Mouse (Mus musculus): Measurements from ENCODE around the gene Efna5.
A peak's percentile ranks its signal among the peaks of the same experiment; 100 is the strongest.

Gene Efna5

DNA sequence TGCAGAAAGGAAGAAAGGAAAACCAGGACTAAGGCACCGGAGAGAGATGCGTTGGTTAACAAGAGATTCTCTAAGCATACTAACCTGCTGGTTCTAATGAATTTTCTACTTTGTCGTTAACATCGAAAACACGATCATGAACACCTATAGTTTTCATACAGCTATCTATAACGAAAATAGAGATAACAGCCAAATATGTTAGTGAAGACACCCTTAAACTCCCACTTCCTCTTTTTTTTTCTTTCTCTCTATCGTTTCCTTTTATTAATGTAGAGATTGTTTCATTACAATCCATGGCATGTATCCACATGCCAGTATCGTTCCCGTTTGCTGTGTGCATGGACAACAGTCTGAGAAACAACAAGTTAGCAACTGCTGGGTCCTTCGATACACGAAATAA lies 267.9 kb downstream of the Efna5 start:
- DNase-seq (ENCODE audit: low read depth, low spot score), result no peak

DNA sequence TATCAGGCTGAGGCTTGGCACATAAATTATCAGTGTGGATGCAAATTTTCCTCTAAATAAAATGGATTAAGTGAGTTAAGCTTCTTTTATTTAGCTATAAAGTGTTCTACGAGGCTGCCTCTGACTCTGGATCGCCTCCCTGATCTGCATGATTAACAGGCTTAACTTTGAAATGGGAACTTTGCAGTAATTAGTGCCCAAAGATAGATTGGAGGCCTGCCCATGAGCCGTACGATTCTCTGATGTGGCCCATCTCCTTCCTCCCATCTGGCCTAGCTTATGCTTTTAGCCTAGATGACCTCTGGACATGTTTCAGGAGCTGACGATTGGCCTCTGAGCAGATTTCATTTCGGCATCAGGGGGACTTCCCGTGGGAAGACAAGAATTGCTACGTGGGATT lies 273.0 kb downstream of the Efna5 start:
- peak; percentile 22 for DNase-seq (ENCODE audit: low read depth, low spot score)

DNA sequence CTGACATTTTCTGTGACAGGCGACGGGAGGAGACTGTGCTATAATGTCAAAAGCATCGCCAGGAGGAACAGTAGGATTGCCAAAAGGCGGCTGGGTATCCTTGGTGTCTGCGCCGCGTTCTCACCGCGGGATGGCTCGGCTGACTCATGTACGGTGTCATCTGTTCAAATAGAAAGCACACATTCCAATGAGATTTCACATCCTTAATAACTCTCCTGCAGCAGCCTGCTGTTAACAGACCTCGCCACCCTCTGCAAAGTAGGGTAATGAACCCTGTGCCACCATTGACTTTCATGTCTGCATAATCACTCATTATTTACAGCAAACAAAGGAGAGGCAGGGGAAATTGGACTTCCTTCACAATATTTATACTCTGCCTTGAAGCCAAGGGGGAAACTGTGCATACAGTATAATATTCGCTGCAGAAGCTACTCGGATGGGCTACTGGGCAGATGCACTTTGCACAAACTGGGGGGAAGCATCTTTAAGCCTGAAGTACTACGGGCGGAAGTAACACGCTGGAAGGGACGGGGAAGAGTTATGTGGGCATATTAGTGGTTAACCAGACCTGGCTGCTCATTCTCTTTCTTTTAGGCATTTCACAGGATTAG lies 273.7 kb downstream of the Efna5 start:
- DNase-seq (ENCODE audit: low read depth, low spot score), result no peak

DNA sequence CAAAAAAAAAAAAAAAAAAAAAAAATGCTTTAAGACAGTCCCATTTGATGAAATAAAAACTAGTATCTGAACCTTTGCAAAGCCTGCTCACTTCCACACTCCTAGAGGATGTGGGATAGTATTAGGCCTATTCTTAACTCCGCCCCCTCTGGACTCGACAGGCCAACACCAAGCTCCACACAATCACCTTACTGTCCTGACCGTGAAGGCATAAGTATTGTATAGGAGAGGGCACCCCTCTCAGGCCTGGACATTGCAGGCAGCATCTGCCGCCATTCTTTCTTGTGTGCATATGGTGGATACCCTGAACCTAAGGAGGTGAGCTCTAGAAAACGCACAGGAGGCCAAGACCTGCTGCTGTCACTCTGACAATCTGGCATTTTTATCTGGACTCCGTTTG lies 274.4 kb downstream of the Efna5 start:
- DNase-seq (ENCODE audit: low read depth, low spot score), result no peak

DNA sequence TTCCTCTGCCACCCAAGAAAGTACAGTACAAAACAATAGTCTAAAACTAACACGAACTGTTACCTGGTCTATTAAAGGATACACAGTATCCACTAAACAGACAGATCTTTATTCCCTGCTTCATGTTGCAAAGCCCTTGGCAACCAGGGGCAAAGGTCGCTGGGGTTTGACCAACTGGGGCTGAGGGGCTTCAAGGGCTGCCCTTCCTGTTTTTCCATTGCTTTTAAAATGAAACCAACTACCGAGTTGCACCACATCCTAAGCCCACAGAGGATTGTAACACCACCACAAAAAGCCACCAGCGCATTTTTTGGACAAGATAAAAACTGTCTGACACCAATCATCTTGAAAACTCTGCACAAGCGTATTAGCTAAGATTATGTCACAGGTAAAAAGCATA lies 276.8 kb downstream of the Efna5 start:
- DNase-seq (ENCODE audit: low read depth, low spot score), result no peak

- DNase-seq (ENCODE audit: low read depth, low spot score), result no peak
These were observed 277.5 kb downstream of the Efna5 start for GRCm38 (mm10) chr17:62603604-62604003.

DNA sequence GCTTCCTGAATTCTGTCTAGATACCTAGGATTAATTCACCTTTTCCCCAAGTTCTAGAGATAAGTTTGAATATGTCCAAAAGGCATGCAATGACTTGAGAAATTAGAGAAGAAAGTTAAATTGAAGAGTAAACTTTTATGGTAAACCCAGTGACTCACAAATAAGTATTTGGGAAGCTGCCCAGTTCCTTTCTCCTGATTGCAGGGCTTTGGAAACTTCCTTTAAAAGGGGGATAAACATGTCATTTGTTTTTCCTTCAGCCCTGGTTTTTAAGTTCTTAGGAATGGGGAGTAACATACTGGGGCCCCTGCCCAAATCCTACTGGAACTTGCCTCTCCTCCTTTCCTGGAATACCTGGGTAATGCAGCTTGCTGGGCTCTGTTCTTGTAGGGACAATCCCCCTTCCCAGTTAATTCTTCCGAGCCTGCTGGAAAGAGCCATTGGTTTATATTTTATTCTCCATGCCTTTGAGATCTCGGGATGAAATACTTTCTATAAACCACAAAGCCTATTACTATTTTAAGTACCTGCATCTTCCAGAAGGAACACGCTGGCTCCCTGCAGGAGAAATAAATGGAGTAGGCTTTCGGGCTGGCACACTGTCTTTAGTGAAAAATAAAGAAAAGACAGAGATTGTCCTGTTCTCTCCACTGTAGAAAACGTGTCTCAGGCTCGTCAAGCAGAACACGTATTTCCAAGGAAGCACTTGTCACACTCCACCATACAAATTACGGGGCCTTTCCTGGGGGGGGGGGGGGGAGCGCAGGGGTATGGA lies 282.2 kb downstream of the Efna5 start:
- DNase-seq (ENCODE audit: low read depth, low spot score), result no peak

DNA sequence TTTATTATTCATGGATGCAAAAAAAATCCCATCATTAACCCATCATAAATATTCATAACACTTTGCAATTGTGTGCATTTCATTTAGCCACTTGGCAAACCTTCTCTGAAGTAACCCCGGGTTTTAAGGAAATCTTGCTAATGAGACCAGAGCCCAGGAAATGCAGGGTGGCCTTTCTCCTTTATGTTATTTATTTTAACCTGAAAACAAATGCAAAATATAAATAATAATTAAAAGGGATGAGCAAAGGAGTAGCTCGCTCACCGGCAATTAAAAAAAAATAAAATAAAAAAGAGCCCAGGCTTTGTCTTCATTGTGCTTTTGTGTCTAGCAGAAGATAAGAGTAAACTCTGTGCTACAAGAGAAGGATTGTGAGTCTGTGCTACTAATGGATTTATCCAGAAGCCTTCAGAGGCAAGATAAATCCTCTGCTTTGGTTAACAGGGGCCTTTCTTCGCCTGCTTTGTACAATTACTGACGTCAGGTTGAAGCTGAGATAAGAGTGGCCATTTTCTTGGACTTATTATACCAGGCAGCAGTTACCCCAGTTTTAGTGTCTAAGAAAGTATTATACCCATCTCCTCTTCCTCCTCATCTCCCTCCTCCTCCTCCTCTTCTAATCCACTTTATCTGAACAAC lies 288.6 kb downstream of the Efna5 start:
- no peak for DNase-seq (ENCODE audit: low read depth, low spot score)

- DNase-seq (ENCODE audit: low read depth, low spot score), result no peak
These were observed 289.3 kb downstream of the Efna5 start for GRCm38 (mm10) chr17:62591581-62592435.

GRCm38 (mm10) chr17:62590685-62591460 lies 290.2 kb downstream of the Efna5 start:
- no peak for DNase-seq (ENCODE audit: low read depth, low spot score)

GRCm38 (mm10) chr17:62580127-62580526 lies 301.0 kb downstream of the Efna5 start:
- DNase-seq (ENCODE audit: low read depth, low spot score), result no peak

DNA sequence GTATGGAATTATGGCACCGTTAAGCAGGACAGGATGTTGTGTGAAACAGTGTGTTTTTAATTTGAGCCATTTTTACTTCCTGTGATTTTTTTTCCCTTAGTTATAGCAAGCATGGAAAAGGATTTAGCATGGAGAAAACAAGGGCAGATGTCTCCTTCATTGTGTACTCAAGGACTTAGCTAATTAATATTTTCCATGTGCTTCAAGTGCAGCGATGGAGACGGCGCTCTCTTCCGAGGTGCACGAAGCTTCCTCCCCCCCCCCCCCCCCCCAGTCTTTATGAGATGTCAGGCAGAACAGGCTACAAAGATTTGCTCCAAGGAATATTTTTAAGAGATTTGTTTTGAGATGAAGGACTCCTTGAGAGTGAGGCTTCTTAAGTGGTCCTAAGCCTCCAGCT lies 301.5 kb downstream of the Efna5 start:
- no peak for DNase-seq (ENCODE audit: low read depth, low spot score)

GRCm38 (mm10) chr17:62574499-62575265 lies 306.4 kb downstream of the Efna5 start:
- DNase-seq (ENCODE audit: low read depth, low spot score), result no peak

GRCm38 (mm10) chr17:62570101-62570500 lies 311.0 kb downstream of the Efna5 start:
- DNase-seq (ENCODE audit: low read depth, low spot score), result no peak

DNA sequence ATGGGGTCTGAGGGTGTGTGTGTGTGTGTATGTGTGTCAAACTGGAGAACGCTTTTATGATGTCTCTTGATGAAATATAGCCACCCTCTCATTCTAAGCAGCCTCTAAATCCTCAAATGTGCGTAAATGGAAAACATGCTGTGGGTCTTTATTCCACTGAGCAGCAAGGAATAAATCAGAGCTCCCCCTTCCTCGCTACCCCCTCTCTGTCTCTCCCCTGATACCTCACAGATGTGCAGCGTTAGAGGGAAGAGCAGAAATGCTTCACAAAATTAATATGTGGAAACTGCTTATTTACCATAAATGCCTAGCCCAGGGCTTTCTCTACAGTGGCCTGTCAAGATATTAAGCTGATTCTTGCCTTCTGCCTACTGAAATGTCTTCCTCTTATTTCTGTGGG lies 313.1 kb downstream of the Efna5 start:
- no peak for DNase-seq (ENCODE audit: low read depth, low spot score)

DNA sequence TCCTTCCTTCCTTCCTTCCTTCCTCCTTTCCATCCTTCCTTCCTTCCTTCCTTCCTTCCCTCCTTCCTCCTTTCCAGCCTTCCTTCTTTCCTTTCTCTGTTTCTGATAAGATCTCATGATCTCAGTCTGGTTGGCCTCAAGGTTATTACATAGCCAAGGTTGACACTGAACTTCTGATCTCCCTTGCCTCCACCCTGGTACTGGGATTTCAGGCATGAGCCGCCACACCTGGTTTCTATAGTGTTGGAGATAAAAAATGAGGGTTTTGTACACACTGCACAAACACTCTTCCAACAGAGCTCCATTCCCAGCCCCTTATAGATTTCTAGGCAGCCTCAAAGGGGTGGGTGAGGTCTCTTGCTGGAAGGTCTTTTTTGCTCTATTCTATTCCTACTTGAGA lies 315.5 kb downstream of the Efna5 start:
- DNase-seq (ENCODE audit: low read depth, low spot score), result no peak

DNA sequence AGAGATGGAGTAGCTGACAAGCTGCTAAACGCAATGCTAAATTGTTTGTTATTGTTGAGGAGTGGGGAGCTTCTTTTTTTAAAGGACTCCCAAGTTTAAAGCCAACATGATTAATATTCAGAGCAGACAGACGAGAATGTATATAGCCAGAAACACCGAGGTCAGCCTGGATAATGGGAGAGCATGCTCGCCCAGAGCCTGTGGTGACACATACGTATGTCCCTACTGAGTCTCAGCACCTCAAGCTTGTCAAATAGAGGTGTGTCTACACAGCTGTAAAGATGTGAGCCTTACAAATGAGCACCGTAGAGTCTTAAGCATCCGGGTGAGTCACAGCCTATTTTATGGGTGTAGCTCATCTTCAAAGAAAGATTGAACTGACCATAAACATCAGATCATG lies 318.7 kb downstream of the Efna5 start:
- no peak for DNase-seq (ENCODE audit: low read depth, low spot score)

DNA sequence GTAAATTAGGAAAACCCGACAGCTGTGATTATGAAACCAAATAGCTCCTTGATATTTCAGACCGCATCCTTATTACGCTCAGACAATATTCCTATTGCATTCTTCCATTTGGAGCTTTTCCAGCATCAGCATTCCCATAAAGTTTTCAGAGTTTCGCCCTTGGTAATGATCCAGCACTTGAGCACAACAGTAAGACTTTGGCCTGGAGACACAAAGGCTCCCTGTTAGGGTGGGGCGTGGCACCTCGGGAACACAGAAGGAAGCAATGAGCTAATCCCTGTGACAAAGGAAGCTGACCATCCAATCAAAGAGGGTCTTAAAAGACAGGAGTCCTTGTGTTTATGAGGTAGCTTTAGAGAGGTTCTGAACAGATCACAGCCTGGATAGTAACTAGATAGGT lies 323.9 kb downstream of the Efna5 start:
- DNase-seq (ENCODE audit: low read depth, low spot score), result no peak
